In genomic region chr13:8995159-8995989, GRCm38 (mm10) we compare ENCODE assay signal across 8 mouse cellular contexts. TPM values are rescaled to one million over a fixed set of nuclear protein-coding genes. Genes with fewer than 3 reads are reported as not detected.
A peak's percentile ranks its signal among the peaks of the same experiment; 100 is the strongest.
DNase-seq lines count a peak whose midpoint lies in the region; ATAC-seq and TF ChIP-seq lines count a peak whose summit lies in the region.

No protein-coding gene starts in this region.

- WGBS in embryonic facial prominence, embryonic 12.5 days = 3% methylated on average over 33 of the region's 33 CpGs
- WGBS in intestine, embryonic 15.5 days = 3% methylated on average over 33 of the region's 33 CpGs
- WGBS in midbrain, embryonic 12.5 days = 4% methylated on average over 33 of the region's 33 CpGs

- H3K27ac ChIP-seq in layer of hippocampus, adult 2 months = peak overlapping the region; percentile 97
- 0 out of 2 replicates have a peak overlapping the region, but pooled peaks have one; percentile 30 for H3K27ac ChIP-seq in embryonic facial prominence, embryonic 12.5 days
- no peak overlapping the region for H3K27ac ChIP-seq in intestine, embryonic 15.5 days
- no peak overlapping the region for H3K27ac ChIP-seq in midbrain, embryonic 12.5 days (replicated peaks)

- H3K27me3 ChIP-seq in embryonic facial prominence, embryonic 12.5 days = no peaks in the 10 kb centered on the region
- no peaks in the 10 kb centered on the region for H3K27me3 ChIP-seq in intestine, embryonic 15.5 days (replicated peaks)
- H3K27me3 ChIP-seq in midbrain, embryonic 12.5 days = no peaks in the 10 kb centered on the region

- peaks cover 1% of the 10 kb centered on the region for H3K36me3 ChIP-seq in embryonic facial prominence, embryonic 12.5 days
- H3K36me3 ChIP-seq in intestine, embryonic 15.5 days = peaks cover under 1% of the 10 kb centered on the region; the same call in 1 of the 2 replicates
- H3K36me3 ChIP-seq in midbrain, embryonic 12.5 days = peaks cover 11% of the 10 kb centered on the region

- no peaks in the 10 kb centered on the region for H3K9me3 ChIP-seq in embryonic facial prominence, embryonic 12.5 days
- no peaks in the 10 kb centered on the region for H3K9me3 ChIP-seq in intestine, embryonic 15.5 days
- no peaks in the 10 kb centered on the region for H3K9me3 ChIP-seq in midbrain, embryonic 12.5 days

- peak in 1 of 2 experiments; percentile 3 for DNase-seq in layer of hippocampus, adult 2 months (ENCODE audit: low spot score in 2 of 2)
- no peak for DNase-seq in layer of hippocampus, adult 11-12 months (ENCODE audit: low spot score)
- peak; percentile 80 for DNase-seq in MN1 (ENCODE audit: low spot score)
- no peak for DNase-seq in cerebellum, postnatal 10 days
- DNase-seq in gastrocnemius, postnatal 4 days (ENCODE audit: low spot score in 2 of 2) = no peak

- peak overlapping the region; percentile 75 for H3K9ac ChIP-seq in embryonic facial prominence, embryonic 12.5 days
- peak overlapping the region; percentile 73 for H3K9ac ChIP-seq in intestine, embryonic 15.5 days
- peak overlapping the region; percentile 76 for H3K9ac ChIP-seq in midbrain, embryonic 12.5 days (replicated peaks)

- peak; percentile 79 for ATAC-seq in embryonic facial prominence, embryonic 12.5 days (ENCODE audit: insufficient number of reproducible peaks, insufficient read depth, low FRiP score, low TSS enrichment)
- ATAC-seq in intestine, embryonic 15.5 days = peak; percentile 79
- ATAC-seq in midbrain, embryonic 12.5 days (ENCODE audit: low FRiP score, low read depth) = peak; percentile 83

- H3K4me1 ChIP-seq in embryonic facial prominence, embryonic 12.5 days = peaks cover 13% of the 10 kb centered on the region
- 0 out of 2 replicates have a peak, but pooled peaks cover 2% of the 10 kb centered on the region for H3K4me1 ChIP-seq in intestine, embryonic 15.5 days (replicated peaks)
- H3K4me1 ChIP-seq in midbrain, embryonic 12.5 days = peaks cover 17% of the 10 kb centered on the region

- no peak for TF ChIP-seq CTCF in layer of hippocampus, adult 2 months (conservative IDR thresholded peaks at IDR 0.05)

- H3K4me3 ChIP-seq in layer of hippocampus, adult 2 months = peak overlapping the region; percentile 90
- peak overlapping the region; percentile 85 for H3K4me3 ChIP-seq in embryonic facial prominence, embryonic 12.5 days
- H3K4me3 ChIP-seq in intestine, embryonic 15.5 days (replicated peaks) = peak overlapping the region; percentile 77
- peak overlapping the region; percentile 77 for H3K4me3 ChIP-seq in midbrain, embryonic 12.5 days

- H3K4me2 ChIP-seq in embryonic facial prominence, embryonic 12.5 days (replicated peaks) = peak overlapping the region; percentile 73
- H3K4me2 ChIP-seq in intestine, embryonic 15.5 days (replicated peaks) = peak overlapping the region; percentile 67
- peak overlapping the region; percentile 88 for H3K4me2 ChIP-seq in midbrain, embryonic 12.5 days (replicated peaks)

RNA-seq across cellular contexts. Expression of gene Gtpbp4, which starts 0.5 kb away (rescaled TPM):
- total RNA-seq in layer of hippocampus, adult 2 months (2021) = 10 to 100 TPM; 39.8 to 45.0 TPM
- 90.7 and 93.2 TPM in 2 replicates for polyA plus RNA-seq in embryonic facial prominence, embryonic 12.5 days (2016; fragmentation: Nextera tagmentation; extraction: Ambion mirVana)
- polyA plus RNA-seq in intestine, embryonic 15.5 days (2015; fragmentation: Nextera tagmentation; extraction: Ambion mirVana) = 75.6 and 77.8 TPM in 2 replicates
- 93.0 and 93.8 TPM in 2 replicates for polyA plus RNA-seq in midbrain, embryonic 12.5 days (2016; fragmentation: Nextera tagmentation; extraction: Ambion mirVana)
- 10 to 100 TPM; 42.7 to 43.5 TPM for total RNA-seq in gastrocnemius, postnatal 4 days (2021)

RNA-seq across cellular contexts. Expression of gene Idi2, which starts 42.7 kb away (rescaled TPM):
- total RNA-seq in layer of hippocampus, adult 2 months (2021) = not detected
- polyA plus RNA-seq in embryonic facial prominence, embryonic 12.5 days (2016; fragmentation: Nextera tagmentation; extraction: Ambion mirVana) = 0.06 TPM in 1 of 2 replicates, not detected in the other
- polyA plus RNA-seq in intestine, embryonic 15.5 days (2015; fragmentation: Nextera tagmentation; extraction: Ambion mirVana) = not detected in 2 replicates
- not detected in 2 replicates for polyA plus RNA-seq in midbrain, embryonic 12.5 days (2016; fragmentation: Nextera tagmentation; extraction: Ambion mirVana)
- total RNA-seq in gastrocnemius, postnatal 4 days (2021) = not detected

RNA-seq across cellular contexts. Expression of gene Gm9745, which starts 47.3 kb away (rescaled TPM):
- total RNA-seq in layer of hippocampus, adult 2 months (2021) = not detected
- polyA plus RNA-seq in embryonic facial prominence, embryonic 12.5 days (2016; fragmentation: Nextera tagmentation; extraction: Ambion mirVana) = not detected in 2 replicates
- polyA plus RNA-seq in intestine, embryonic 15.5 days (2015; fragmentation: Nextera tagmentation; extraction: Ambion mirVana) = not detected in 2 replicates
- not detected in 2 replicates for polyA plus RNA-seq in midbrain, embryonic 12.5 days (2016; fragmentation: Nextera tagmentation; extraction: Ambion mirVana)
- total RNA-seq in gastrocnemius, postnatal 4 days (2021) = not detected

Comparison
In these comparisons a context has a peak if more than half of its experiments do, and no peak if none do; other contexts are left out.
1. H3K27ac ChIP-seq: peak in layer of hippocampus, adult 2 months (single experiment) and embryonic facial prominence, embryonic 12.5 days (single experiment); none in intestine, embryonic 15.5 days (single experiment) and midbrain, embryonic 12.5 days (single experiment).
2. Peak in every context shown above with its lines, with median percentiles within 50 percentile points of each other: H3K4me3 ChIP-seq, ATAC-seq, H3K4me2 ChIP-seq and H3K9ac ChIP-seq.